Mouse (Mus musculus): ENCODE data around the gene Xrcc1.

The Xrcc1 gene

GRCm38 (mm10) chr7:24530062-24530931 lies 15.8 kb upstream of the Xrcc1 start, which contains the start of gene Irgq:
Gene Irgq, plus strand, starts transcription at chr7:24530689.
- DNase-seq = peak; percentile 100

GRCm38 (mm10) chr7:24531211-24531971 lies 14.7 kb upstream of the Xrcc1 start:
- peak; percentile 96 for DNase-seq

- no peak for DNase-seq
Observed at GRCm38 (mm10) chr7:24533031-24533571, 13.0 kb upstream of the Xrcc1 start.

GRCm38 (mm10) chr7:24533806-24534205 lies 12.3 kb upstream of the Xrcc1 start:
- no peak for DNase-seq

- DNase-seq = no peak
Observed at GRCm38 (mm10) chr7:24534301-24534700, 11.8 kb upstream of the Xrcc1 start.

- no peak for DNase-seq
Observed at GRCm38 (mm10) chr7:24537081-24537480, 9.0 kb upstream of the Xrcc1 start.

GRCm38 (mm10) chr7:24537591-24537990 lies 8.5 kb upstream of the Xrcc1 start:
- DNase-seq = no peak

- no peak for DNase-seq
Observed at GRCm38 (mm10) chr7:24538154-24538553, 7.9 kb upstream of the Xrcc1 start.

- no peak for DNase-seq
Observed at GRCm38 (mm10) chr7:24538701-24539100, 7.4 kb upstream of the Xrcc1 start.

- DNase-seq = no peak
Observed at GRCm38 (mm10) chr7:24539686-24540085, 6.4 kb upstream of the Xrcc1 start.

- no peak for DNase-seq
Observed at GRCm38 (mm10) chr7:24544506-24544905, 1.6 kb upstream of the Xrcc1 start.

GRCm38 (mm10) chr7:24546634-24547389 lies 723 bp downstream of the Xrcc1 start:
- DNase-seq = peak; percentile 100

- no peak for DNase-seq
Observed at GRCm38 (mm10) chr7:24547534-24548036, 1.5 kb downstream of the Xrcc1 start.

- peak; percentile 92 for DNase-seq
Observed at GRCm38 (mm10) chr7:24551985-24552759, 6.1 kb downstream of the Xrcc1 start.

- DNase-seq = no peak
Observed at GRCm38 (mm10) chr7:24555786-24556185, 9.7 kb downstream of the Xrcc1 start.

GRCm38 (mm10) chr7:24561450-24561849 lies 15.4 kb downstream of the Xrcc1 start:
- DNase-seq = no peak

- DNase-seq = no peak
Observed at GRCm38 (mm10) chr7:24563191-24563836, 17.2 kb downstream of the Xrcc1 start.

- no peak for DNase-seq
Observed at GRCm38 (mm10) chr7:24563837-24564206, 17.7 kb downstream of the Xrcc1 start.

- peak; percentile 92 for DNase-seq
Observed at GRCm38 (mm10) chr7:24564607-24565265, 18.6 kb downstream of the Xrcc1 start.

GRCm38 (mm10) chr7:24565627-24566026 lies 19.5 kb downstream of the Xrcc1 start:
- DNase-seq = no peak

- DNase-seq = no peak
Observed at GRCm38 (mm10) chr7:24566206-24566605, 20.1 kb downstream of the Xrcc1 start.

Data from heart, adult 11 months (tissue).